In genomic region chr16:31580779-31581178, GRCm38 (mm10) we compare ENCODE assay signal across 17 mouse cellular contexts.
"Had no signal": no experiment of that assay in that cellular context is flagged by ENCODE, and none has a peak within 500 bp of the region (broad histone marks: within the 10 kb centered on the region; RNA-seq: fewer than 3 reads in every experiment).

No protein-coding gene starts in this region.

- H3K9me3 ChIP-seq: limb, embryonic 12.5 days; liver, embryonic 13.5 days; lung, embryonic 15.5 days; stomach, embryonic 15.5 days had no signal

- H3K27ac ChIP-seq: kidney, postnatal 0 days; left cerebral cortex, adult 2 months; limb, embryonic 12.5 days; liver, embryonic 13.5 days; lung, embryonic 15.5 days; macrophage; stomach, embryonic 15.5 days had no signal

- H3K4me2 ChIP-seq: limb, embryonic 12.5 days; liver, embryonic 13.5 days; lung, embryonic 15.5 days; midbrain, embryonic 11.5 days; stomach, embryonic 15.5 days had no signal

- H3K4me3 ChIP-seq: left cerebral cortex, adult 2 months; limb, embryonic 12.5 days; liver, embryonic 13.5 days; lung, embryonic 15.5 days; megakaryocyte, embryonic 14.5 days; stomach, embryonic 15.5 days had no signal

- H3K9ac ChIP-seq: limb, embryonic 12.5 days; liver, embryonic 13.5 days; liver, postnatal 0 days; lung, embryonic 15.5 days; stomach, embryonic 15.5 days had no signal

- H3K36me3 ChIP-seq: limb, embryonic 12.5 days; liver, embryonic 13.5 days; lung, embryonic 15.5 days; stomach, embryonic 15.5 days had no signal

- ATAC-seq: liver, postnatal 0 days; midbrain, embryonic 16.5 days had no signal

- H3K27me3 ChIP-seq: limb, embryonic 12.5 days; lung, embryonic 15.5 days; stomach, embryonic 15.5 days had no signal

- H3K4me1 ChIP-seq: megakaryocyte, embryonic 14.5 days had no signal

- DNase-seq: kidney, adult 8-10 months; kidney, postnatal 36 days; liver; liver, embryonic 13.5 days; liver, postnatal 0 days; lung, postnatal 14 days; right cerebral cortex, postnatal 14 days; thymus, postnatal 4 days had no signal
